In the genomic region with DNA sequence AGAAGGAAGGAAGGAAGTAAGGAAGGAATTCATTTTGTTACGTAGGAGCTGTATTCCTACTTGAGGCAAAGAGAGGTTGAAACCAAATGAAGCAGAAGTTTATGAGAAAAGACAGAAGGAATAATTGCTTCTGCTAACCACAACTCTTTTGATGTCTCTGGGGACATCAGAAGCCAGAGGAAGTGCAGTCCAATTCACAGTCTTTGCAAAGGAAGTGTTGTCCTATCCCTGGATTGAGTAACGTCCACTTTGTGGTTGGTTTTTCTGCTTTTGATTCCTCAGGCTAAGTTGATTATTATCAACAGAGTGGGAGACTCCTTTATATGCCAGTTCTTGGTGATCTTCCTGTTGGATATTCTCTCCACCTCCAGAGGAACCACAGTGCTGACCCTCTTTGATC, we compare ENCODE assay signal across 10 mouse cellular contexts. TPM values are rescaled to one million over a fixed set of nuclear protein-coding genes. Genes with fewer than 3 reads are reported as not detected.
"Had no signal": no experiment of that assay in that cellular context is flagged by ENCODE, and none has a peak within 500 bp of the region (broad histone marks: within the 10 kb centered on the region; RNA-seq: fewer than 3 reads in every experiment).

No protein-coding gene starts in this region.

RNA-seq across cellular contexts. Expression of a gene that starts 34.1 kb away (rescaled TPM):
- total RNA-seq: left cerebral cortex, adult 2 months; left cerebral cortex, adult 8-10 months; left cerebral cortex, postnatal 10 days; left cerebral cortex, postnatal 14 days; left cerebral cortex, postnatal 25 days; left cerebral cortex, postnatal 36 days; left cerebral cortex, postnatal 4 days; megakaryocyte-erythroid progenitor cell, adult 5-6 weeks; midbrain, postnatal 0 days; monocyte, adult 5-6 weeks had no signal
